Mouse (Mus musculus) liver, embryonic 14.5 days (tissue): Measurements from ENCODE around the gene Nod2.

ENCODE experiments used
- CTCF ChIP-seq: IDR thresholded peaks from 2 replicates; pipeline ENCODE4 v1.5.1; 2016; ENCODE audit warnings: antibody characterized with exemption, low read depth, control low read depth
- EP300 ChIP-seq: IDR thresholded peaks from 2 replicates; pipeline ENCODE4 v1.6.1; 2016; ENCODE audit warnings: antibody characterized with exemption, low read depth

DNA sequence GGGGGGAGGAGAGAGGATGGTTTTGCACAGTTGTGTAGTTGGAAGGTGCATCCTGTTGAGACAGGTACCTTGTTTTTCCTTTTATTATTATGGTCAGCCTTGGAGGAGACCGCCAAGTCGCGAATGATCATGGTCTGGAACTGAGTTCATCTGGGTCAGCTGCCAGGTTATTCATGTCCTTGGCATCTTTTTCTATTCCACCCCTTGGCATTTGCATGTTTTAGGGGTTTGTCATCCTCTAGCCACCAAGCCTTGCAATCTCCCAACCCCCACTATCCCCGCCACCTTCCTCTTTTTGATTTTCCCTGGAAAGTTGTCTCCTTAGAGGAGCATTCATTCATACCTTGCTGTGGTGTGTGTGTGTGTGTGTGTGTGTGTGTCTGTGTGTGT, 50.5 kb downstream of the Nod2 start:
- no peak for TF ChIP-seq CTCF
- no peak for TF ChIP-seq EP300
